Mouse (Mus musculus) forebrain, embryonic 15.5 days (tissue): ENCODE measurements at regions not wholly inside any gene's neighbourhood (a gene's known extent, or its start where the extent isn't known, plus 50 kb on each side); places are given as distances from the start of the nearest gene placed in this dataset.

Experiments used
- ATAC-seq: fragments of 200-750 bp; cut with Nextera tagmentation; replicated peaks from 2 replicates; pipeline ENCODE4 v1.8.0; 2017; ENCODE audit warnings: mild to moderate bottlenecking, moderate TSS enrichment, moderate library complexity
- H3K27ac ChIP-seq: fragments of 300-500 bp; sonication (generic); replicated peaks from 2 replicates; pipeline ENCODE4 v1.5.1; 2015; ENCODE audit warnings: mild to moderate bottlenecking, inconsistent platforms
- H3K27me3 ChIP-seq: fragments of 300-500 bp; sonication (generic); 2 replicates; pipeline ENCODE4 v1.6.1; 2015; ENCODE audit warnings: inconsistent platforms
- H3K36me3 ChIP-seq: fragments of 300-500 bp; sonication (generic); 2 replicates; pipeline ENCODE4 v1.6.1; 2015; ENCODE audit warnings: mild to moderate bottlenecking, inconsistent platforms
- H3K4me1 ChIP-seq: fragments of 300-500 bp; sonication (generic); 2 replicates; pipeline ENCODE4 v1.6.1; 2015; ENCODE audit warnings: inconsistent platforms
- H3K4me2 ChIP-seq: fragments of 300-500 bp; sonication (generic); replicated peaks from 2 replicates; pipeline ENCODE4 v1.6.1; 2015; ENCODE audit warnings: mild to moderate bottlenecking, inconsistent platforms
- H3K4me3 ChIP-seq: fragments of 300-500 bp; sonication (generic); 2 replicates; pipeline ENCODE4 v1.5.1; 2015; ENCODE audit warnings: mild to moderate bottlenecking, inconsistent platforms
- H3K9ac ChIP-seq: fragments of 300-500 bp; sonication (generic); replicated peaks from 2 replicates; pipeline ENCODE4 v1.6.1; 2015; ENCODE audit warnings: mild to moderate bottlenecking, inconsistent platforms
- H3K9me3 ChIP-seq: fragments of 300-500 bp; sonication (generic); 2 replicates; pipeline ENCODE4 v1.6.1; 2016; ENCODE audit warnings: inconsistent platforms
- WGBS: fragments of 180-500 bp; shearing (Covaris S2); methylation state at CpG from one replicate; pipeline ENCODE4 v1.1.7; 2015; ENCODE audit warnings: mixed read lengths; 5-methylcytosine and 5-hydroxymethylcytosine counted together

DNA sequence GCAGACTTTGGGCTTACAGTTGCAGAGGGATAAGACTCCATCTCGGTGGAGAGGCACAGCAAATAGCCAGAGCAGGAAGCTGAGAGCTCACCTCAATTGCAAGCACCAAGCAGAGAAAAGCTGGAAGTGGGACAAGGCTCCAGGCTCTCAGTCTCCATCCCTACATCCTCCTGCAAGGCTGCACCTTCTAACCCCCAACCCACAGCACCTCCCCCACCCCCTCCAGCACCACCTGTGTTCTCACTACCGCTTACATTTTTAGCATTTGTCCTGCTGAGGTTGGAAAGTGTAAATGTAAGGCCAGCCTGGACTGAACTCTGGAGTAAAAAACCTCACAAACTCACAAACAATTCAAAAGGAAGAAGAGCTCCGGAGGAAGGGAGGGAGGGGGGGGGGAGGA, 119.6 kb downstream of the Sox2 start:
- no peaks in the 10 kb centered on the region for H3K9me3 ChIP-seq
- no peak for ATAC-seq
- peaks cover 10% of the 10 kb centered on the region for H3K4me1 ChIP-seq
- no peaks in the 10 kb centered on the region for H3K27me3 ChIP-seq
- H3K4me2 ChIP-seq: no peak overlapping the region
- no peak overlapping the region for H3K9ac ChIP-seq
- H3K4me3 ChIP-seq: no peak overlapping the region
- 26% methylated on average over 2 of the region's 3 CpGs for WGBS
- H3K27ac ChIP-seq: no peak overlapping the region
- no peaks in the 10 kb centered on the region for H3K36me3 ChIP-seq

DNA sequence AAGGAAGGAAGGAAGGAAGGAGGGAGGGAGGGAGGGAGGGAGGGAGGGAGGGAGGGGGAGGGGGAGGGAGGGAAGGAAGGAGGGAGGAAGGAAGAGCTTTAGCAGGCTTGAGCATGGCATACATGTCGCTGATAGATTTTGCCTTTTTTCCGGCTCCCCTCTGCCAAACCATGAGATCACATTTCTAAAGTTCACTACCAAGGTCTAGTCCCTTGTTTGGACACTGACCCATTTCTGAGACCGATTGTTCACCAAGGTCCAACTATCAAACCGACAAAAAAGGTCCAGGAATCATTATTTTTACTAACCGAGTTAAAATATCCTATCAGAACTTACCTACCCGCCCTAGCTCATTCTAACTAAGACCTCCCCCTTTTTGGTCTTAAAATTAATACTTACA, 120.1 kb downstream of the Sox2 start:
- WGBS: 72% methylated on average over 6 of the region's 6 CpGs
- no peak for ATAC-seq
- peaks cover 10% of the 10 kb centered on the region for H3K4me1 ChIP-seq

DNA sequence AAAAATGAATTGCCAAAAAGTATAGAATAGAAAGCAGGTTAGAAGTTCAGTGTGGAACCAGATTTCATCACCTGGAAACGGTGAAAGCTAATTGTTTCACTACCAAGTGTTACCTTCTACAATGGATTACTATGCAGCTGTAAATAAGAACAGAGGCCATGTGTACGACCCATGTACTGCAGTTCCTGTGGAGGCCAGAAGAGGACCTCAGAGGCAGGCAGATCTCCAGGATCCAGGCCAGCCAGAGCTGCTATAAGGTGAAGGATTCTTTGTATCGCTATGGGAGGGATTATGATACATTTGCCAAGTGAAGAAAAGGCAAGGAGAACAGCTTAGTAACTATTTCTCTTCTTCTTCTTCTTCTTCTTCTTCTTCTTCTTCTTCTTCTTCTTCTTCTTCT, 121.8 kb downstream of the Sox2 start:
- Histone ChIP-seq H3K4me3 (no peak overlapping the region), H3K4me2 (no peak overlapping the region), H3K27ac (no peak overlapping the region), H3K27me3 (no peaks in the 10 kb centered on the region), H3K4me1 (peaks cover 10% of the 10 kb centered on the region), H3K9me3 (no peaks in the 10 kb centered on the region), H3K9ac (no peak overlapping the region), H3K36me3 (no peaks in the 10 kb centered on the region)
- no peak for ATAC-seq
- WGBS: 89% methylated on average over 3 of the region's 3 CpGs

More for the DNA sequence above, 120.1 kb downstream of the Sox2 start:
- no peak overlapping the region for H3K27ac ChIP-seq
- H3K4me3 ChIP-seq: no peak overlapping the region
- H3K27me3 ChIP-seq: no peaks in the 10 kb centered on the region
- H3K9me3 ChIP-seq: no peaks in the 10 kb centered on the region
- no peak overlapping the region for H3K4me2 ChIP-seq
- no peak overlapping the region for H3K9ac ChIP-seq
- H3K36me3 ChIP-seq: no peaks in the 10 kb centered on the region

DNA sequence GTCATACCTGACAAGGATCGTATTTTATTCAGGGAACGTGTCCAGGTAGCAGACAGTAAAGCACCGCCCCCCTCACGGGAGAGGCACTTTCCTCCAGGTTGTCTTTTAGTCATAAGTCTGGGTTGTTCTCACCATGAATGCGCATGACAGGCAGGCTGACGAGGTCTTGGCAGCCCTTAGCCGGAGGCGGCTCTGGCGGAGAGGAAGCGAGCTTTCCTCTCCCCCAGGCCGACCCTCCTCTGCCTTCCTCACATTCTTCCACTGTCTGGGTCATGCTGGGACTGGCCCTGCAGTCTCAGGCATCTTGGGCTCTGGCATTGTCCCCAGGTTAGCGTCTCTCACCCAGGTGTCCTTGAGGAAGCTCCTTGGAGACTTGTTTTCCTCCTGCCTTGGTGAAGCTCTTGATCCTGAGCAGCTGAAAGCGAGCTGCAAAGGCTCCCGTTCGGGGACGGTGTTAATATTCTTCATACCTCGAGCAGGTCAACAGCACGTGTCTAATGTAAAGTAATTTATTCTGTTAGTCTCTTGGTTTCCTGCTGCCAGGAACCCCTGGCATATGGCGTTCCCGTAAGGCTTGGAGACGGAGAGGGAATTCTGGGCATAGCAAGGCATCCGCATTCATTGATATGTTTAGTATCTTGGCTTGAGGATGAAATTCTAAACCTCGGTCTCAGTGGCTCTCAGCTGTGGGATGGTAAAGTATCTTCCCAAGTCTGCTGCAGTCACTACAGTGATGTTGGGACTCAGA, 123.6 kb downstream of the Sox2 start:
- 24% methylated on average over 23 of the region's 23 CpGs for WGBS
- no peaks in the 10 kb centered on the region for H3K36me3 ChIP-seq
- 0 out of 2 replicates have a peak overlapping the region, but pooled peaks have one; percentile 17 for H3K4me3 ChIP-seq
- H3K9ac ChIP-seq: 0 out of 2 replicates have a peak overlapping the region, but pooled peaks have one; percentile 23
- peak overlapping the region; percentile 59 for H3K27ac ChIP-seq
- peak; percentile 78 for ATAC-seq
- no peaks in the 10 kb centered on the region for H3K9me3 ChIP-seq
- peak overlapping the region; percentile 44 for H3K4me2 ChIP-seq
- peaks cover 10% of the 10 kb centered on the region for H3K4me1 ChIP-seq
- no peaks in the 10 kb centered on the region for H3K27me3 ChIP-seq

DNA sequence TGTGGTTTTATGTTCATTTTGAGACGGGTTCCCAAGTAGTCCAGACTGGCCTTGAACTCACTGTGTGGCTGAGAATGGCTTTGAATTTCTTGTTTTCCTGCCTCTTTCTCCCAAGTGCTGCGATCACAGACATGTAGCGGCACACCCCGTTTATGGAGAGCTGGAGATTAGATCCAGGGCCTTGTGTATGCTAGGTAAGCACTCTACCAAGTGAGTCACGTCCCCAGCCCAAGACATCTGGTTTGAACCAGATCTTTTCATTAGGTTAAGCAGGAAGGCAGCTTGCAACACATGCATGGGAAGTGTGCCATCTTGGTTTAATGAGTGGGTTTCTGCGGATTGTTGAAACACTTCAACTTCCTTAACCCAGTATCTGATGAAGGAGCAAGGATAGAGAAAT, 131.6 kb downstream of the Sox2 start:
- Histone ChIP-seq H3K4me3 (no peak overlapping the region), H3K9ac (no peak overlapping the region), H3K9me3 (no peaks in the 10 kb centered on the region), H3K4me2 (no peak overlapping the region), H3K36me3 (no peaks in the 10 kb centered on the region), H3K4me1 (no peaks in the 10 kb centered on the region; the same call in 1 of the 2 replicates), H3K27me3 (no peaks in the 10 kb centered on the region), H3K27ac (no peak overlapping the region)
- no peak for ATAC-seq
- 81% methylated on average over 6 of the region's 6 CpGs for WGBS

DNA sequence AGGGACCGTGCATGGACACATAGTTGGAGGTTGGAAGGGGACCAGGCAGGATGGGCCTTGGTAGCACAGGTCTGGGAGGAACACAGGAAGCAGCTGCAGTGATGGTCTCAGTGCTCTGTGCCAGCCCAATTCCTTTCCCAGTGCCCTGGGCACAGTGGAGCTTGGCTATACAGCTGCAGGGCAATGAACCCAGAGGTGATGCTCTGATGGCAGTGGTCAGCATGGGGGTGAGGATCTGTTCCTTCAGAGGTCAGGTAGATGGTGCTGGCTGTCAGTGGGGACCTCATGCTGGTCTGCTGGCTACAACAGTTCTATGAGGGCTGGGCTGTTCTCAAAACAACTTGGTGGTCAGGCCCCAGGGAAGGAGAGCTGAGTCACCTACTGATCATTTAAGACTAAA, 133.2 kb downstream of the Sox2 start:
- Histone ChIP-seq H3K36me3 (no peaks in the 10 kb centered on the region), H3K27me3 (no peaks in the 10 kb centered on the region), H3K4me2 (no peak overlapping the region), H3K9me3 (no peaks in the 10 kb centered on the region), H3K4me3 (no peak overlapping the region), H3K27ac (no peak overlapping the region), H3K9ac (no peak overlapping the region), H3K4me1 (no peaks in the 10 kb centered on the region)
- no peak for ATAC-seq
- WGBS: 92% methylated on average over 1 of the region's 1 CpGs

DNA sequence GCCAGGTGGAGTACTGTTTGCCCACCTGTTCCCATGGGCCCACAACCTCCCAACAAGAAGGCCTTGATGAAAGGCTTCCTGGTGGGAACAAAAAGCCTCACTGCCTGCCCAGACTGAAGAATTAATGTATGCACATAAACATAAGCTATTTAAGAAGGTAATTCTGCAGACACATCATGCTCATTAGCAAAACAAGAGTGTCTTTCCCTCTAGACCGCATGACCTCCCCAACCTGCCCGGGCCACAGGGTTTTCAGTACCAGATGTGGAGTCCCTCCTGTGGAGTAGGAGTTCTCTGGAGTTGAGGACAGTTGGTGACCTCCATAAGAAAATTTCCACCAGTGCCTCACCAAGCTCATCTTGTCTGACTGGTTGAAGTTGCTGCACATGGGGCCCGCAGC, 137.0 kb downstream of the Sox2 start:
- no peak for ATAC-seq

DNA sequence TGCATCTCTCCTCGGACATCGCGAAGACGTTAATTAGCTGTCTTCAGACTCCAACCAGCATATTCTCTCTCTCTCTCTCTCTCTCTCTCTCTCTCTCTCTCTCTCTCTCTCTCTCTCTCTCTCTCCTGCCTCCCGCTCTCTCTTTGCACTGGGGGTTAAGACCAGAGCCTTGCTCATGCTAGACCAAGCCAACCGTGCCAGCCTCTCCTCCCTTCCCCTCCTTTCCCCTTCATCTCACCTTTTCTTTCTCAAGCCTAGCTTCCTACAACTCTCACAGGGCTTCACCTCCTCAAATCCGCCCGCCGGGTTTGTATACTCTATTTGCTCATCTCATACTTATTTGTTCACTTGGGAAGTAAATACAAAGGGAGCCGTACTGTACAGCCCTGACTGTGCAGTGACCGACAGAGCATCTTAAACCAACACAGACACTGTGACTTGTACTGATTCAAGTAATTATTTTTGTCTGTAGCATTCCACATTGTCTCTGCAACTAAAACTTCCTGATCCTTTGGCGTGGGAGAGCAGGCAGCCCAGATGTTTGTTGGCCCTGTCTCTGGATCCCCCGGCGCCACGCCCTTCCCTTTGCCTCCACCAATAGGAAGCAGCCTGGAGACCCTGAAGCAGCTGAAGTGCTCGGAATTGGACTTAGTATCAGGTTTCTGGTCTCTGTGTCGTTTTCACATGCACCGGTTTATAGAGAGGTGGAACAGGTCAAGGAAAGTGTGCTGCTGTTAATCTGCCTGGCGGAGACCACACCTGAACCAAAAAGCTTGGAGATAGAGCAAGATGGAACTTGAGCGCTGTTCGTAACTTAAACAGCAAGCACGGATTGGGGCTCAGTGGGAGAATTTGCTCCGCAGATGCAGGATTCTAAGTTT, 145.1 kb downstream of the Sox2 start:
- WGBS: 16% methylated on average over 23 of the region's 23 CpGs
- peak; percentile 81 for ATAC-seq

More for the DNA sequence above, 137.0 kb downstream of the Sox2 start:
- Histone ChIP-seq H3K4me2 (no peak overlapping the region), H3K9ac (no peak overlapping the region), H3K4me3 (no peak overlapping the region), H3K9me3 (no peaks in the 10 kb centered on the region), H3K27me3 (no peaks in the 10 kb centered on the region), H3K4me1 (no peaks in the 10 kb centered on the region), H3K27ac (no peak overlapping the region), H3K36me3 (no peaks in the 10 kb centered on the region)
- 85% methylated on average over 3 of the region's 3 CpGs for WGBS

DNA sequence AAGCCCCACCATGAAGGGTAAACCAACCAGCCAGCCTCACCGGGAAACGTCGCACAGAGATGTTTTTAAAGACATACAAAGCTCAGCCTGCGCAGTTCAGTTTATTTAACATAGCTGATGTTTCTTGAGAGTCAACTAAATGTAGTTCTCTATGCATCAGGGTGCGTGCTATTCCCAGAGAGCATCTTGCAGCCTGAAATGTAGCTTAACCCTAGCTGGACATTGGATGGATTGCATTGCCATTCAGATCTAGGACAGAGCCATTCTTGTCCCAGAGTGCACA, 145.7 kb downstream of the Sox2 start:
- 8% methylated on average over 5 of the region's 5 CpGs for WGBS
- ATAC-seq: no peak; the same call in 1 of the 2 replicates
- no peaks in the 10 kb centered on the region for H3K27me3 ChIP-seq
- H3K4me1 ChIP-seq: peaks cover 11% of the 10 kb centered on the region
- no peaks in the 10 kb centered on the region for H3K9me3 ChIP-seq
- H3K4me2 ChIP-seq: peak overlapping the region; percentile 50
- no peak overlapping the region for H3K9ac ChIP-seq
- H3K27ac ChIP-seq: no peak overlapping the region
- no peaks in the 10 kb centered on the region for H3K36me3 ChIP-seq
- peak overlapping the region; percentile 34 for H3K4me3 ChIP-seq

More for the DNA sequence above, 145.1 kb downstream of the Sox2 start:
- H3K36me3 ChIP-seq: no peaks in the 10 kb centered on the region
- H3K4me3 ChIP-seq: peak overlapping the region; percentile 34
- no peak overlapping the region for H3K27ac ChIP-seq
- peak overlapping the region; percentile 50 for H3K4me2 ChIP-seq
- H3K4me1 ChIP-seq: peaks cover 11% of the 10 kb centered on the region
- H3K9me3 ChIP-seq: no peaks in the 10 kb centered on the region
- H3K27me3 ChIP-seq: no peaks in the 10 kb centered on the region
- H3K9ac ChIP-seq: no peak overlapping the region

DNA sequence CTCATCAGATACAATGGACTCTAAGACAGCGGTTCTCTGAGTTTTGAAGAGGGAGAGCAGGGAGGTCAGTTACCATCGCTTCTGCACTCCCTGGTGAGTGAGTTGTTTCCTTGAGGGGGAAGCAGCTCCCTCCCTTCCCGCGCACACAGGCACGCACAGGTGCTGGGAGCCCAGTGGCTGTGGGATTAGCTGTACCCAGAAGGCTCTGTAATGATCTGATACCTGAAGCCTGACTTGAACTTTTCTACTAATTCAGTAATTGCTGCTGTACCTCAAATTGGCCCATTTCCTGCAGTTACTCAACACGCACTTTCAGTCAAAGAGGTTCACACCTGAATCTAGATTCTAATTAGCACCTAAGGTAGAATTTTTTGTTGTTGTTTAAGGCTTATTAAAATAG, 158.6 kb downstream of the Sox2 start:
- Histone ChIP-seq H3K4me1 (peaks cover 7% of the 10 kb centered on the region), H3K4me3 (no peak overlapping the region), H3K4me2 (no peak overlapping the region), H3K27me3 (no peaks in the 10 kb centered on the region), H3K9me3 (no peaks in the 10 kb centered on the region), H3K36me3 (no peaks in the 10 kb centered on the region), H3K9ac (no peak overlapping the region), H3K27ac (no peak overlapping the region)
- WGBS: 30% methylated on average over 6 of the region's 6 CpGs
- no peak for ATAC-seq

DNA sequence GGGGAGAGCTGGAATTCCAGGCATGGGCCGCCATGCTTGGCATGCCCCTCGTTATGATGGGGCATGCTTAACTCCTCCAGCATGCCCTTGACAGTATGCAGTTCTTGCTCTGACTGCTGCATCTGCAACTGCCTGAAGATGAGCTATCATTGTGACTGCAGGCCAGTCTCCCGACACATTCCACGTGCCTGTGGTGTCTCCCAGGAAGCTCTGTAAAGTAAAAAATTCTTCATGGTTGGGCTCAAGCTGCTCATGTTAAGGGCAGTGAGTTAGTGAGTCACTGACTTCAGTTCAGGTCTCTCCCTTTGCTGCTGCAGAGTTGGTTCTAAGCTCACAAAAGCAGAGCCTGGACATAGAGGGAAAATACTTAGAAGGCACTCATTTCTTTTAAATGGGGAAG, 161.5 kb downstream of the Sox2 start:
- Histone ChIP-seq H3K27me3 (no peaks in the 10 kb centered on the region), H3K9me3 (no peaks in the 10 kb centered on the region), H3K4me3 (no peak overlapping the region), H3K36me3 (no peaks in the 10 kb centered on the region), H3K9ac (no peak overlapping the region), H3K4me2 (no peak overlapping the region), H3K4me1 (peaks cover 7% of the 10 kb centered on the region), H3K27ac (no peak overlapping the region)
- WGBS: 67% methylated on average over 4 of the region's 4 CpGs
- ATAC-seq: no peak

DNA sequence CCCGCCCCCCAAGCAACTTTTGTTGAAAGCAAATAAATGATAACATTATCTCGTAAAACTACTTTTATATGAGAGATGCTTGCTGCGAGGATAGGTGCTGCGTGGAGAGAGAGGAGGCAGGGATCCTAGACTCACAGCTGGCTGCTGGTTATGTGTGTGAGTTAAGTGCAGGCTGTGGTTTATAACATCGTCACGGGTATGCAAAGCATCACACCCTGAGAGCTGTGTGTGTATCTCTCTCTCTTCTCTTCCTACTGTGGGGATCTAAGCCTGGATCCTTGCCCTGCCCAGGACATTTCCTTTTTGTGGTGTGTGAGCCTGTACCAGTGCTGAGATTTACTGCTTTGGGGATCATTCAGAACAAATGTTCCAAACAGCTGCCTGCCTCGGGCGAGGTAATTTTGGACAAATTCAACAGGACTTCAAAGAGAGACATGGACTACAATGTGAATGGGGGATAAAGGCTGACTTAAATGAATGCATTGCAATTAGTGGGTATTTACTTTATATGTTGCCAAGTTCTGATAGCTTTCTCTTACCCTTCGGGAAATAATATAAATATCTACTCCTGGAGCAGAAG, 162.9 kb downstream of the Sox2 start:
- Histone ChIP-seq H3K27me3 (no peaks in the 10 kb centered on the region), H3K4me3 (no peak overlapping the region)
- 33% methylated on average over 9 of the region's 9 CpGs for WGBS

More for the DNA sequence above, 162.9 kb downstream of the Sox2 start:
- Histone ChIP-seq H3K36me3 (no peaks in the 10 kb centered on the region), H3K9me3 (no peaks in the 10 kb centered on the region), H3K4me2 (no peak overlapping the region), H3K27ac (no peak overlapping the region), H3K4me1 (peaks cover 7% of the 10 kb centered on the region), H3K9ac (no peak overlapping the region)
- no peak for ATAC-seq
